Mouse (Mus musculus): ENCODE measurements around the gene Grk2. TPM values are rescaled to one million over a fixed set of nuclear protein-coding genes. Genes with fewer than 3 reads are reported as not detected.

Gene Grk2
- polyA plus RNA-seq, 1 experiment: 541 TPM

DNA sequence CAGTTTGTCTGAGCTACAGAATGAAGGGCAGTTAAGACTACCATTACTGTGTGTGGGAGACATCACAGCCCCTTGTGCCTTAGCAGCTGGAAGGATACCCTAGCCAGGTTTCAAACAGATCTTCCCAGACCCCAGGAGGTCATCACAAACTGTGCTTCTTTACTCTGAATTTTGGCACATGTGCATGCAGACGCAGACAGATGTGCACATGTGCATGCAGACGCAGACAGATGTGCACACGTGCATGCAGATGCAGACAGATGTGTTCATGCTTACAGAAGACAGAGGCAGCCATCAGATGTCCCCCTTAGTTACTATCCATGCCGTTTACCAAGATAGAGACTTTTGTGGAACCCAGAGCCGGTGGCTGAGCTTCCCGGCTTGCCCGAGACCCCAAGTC, 6.9 kb downstream of the Grk2 start:
- Histone ChIP-seq H3K36me3 (replicated peaks; ENCODE audit: low read length) (peaks cover 53% of the 10 kb centered on the region), H3K4me3 (replicated peaks) (peak overlapping the region; percentile 89), H3K4me1 (peaks cover 100% of the 10 kb centered on the region), H3K9me3 (no peaks in the 10 kb centered on the region), H3K27me3 (replicated peaks) (no peaks in the 10 kb centered on the region)
- TF ChIP-seq FLI1 (IDR thresholded peaks at IDR 0.05; ENCODE audit: low read length) (no peak), GATA1 (IDR thresholded peaks at IDR 0.05; ENCODE audit: borderline replicate concordance, low read length) (no peak)

DNA sequence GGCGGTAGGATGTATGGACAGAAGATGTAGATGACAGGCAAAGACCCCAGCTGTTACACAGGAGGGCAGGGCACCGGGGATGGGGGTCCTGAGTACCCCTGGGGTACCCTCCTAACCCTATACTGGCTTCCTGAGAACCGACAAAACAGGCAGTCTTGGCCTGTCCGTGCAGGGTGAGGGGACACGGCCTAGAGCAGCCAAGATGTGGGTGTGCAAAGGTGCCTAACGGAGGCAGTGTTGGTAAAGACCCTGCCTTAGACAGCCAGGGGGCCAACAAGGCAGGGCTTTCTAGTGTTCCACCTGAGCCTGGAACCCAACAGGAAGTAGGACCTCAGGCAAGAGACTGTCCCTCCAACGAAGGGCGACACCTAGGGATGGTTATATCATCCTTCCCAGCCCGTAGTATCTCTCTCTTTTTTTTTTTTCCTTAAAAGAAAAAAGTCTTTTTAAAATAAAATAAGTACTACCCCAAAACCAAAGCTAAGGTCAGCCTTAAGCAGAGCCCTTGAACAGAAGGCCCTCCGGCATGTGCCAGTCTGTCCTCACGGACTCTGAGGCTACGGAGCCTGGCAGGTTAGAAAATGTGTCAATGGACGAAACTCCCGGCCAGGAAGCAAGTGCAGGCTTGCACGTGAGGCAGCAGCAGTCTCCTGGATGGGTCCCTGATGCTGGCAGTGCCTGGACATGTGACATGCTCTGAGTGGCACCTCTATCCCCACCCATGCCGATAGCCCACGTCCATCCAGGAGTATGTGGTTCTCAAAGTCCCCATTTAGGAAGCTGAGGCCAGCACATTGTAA, 7.5 kb downstream of the Grk2 start:
- Histone ChIP-seq H3K36me3 (replicated peaks; ENCODE audit: low read length) (peaks cover 57% of the 10 kb centered on the region), H3K9me3 (no peaks in the 10 kb centered on the region), H3K27me3 (replicated peaks) (no peaks in the 10 kb centered on the region), H3K4me1 (peaks cover 100% of the 10 kb centered on the region), H3K4me3 (replicated peaks) (peak overlapping the region; percentile 84)
- no peak for TF ChIP-seq FLI1 (IDR thresholded peaks at IDR 0.05; ENCODE audit: low read length)
- TF ChIP-seq GATA1 (IDR thresholded peaks at IDR 0.05; ENCODE audit: borderline replicate concordance, low read length): no peak

DNA sequence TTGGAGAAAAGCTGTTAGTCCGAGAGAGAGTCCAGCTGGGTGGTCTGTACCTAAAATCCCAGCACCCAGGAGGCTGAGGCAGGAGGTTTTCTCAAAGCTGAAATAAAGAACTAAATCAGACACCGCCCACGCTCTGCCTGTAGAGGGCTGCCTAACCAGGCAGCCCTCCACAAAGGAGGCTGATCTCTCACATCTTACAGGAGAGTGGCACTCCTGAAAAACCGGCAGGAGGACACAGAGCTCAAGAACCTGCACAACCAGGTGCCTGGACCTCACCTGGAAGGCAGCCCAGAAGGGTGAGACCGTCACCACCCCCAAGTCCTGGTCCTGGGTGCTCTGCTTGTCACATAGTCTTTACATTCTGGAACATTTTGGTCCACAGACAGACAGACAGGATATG, 8.2 kb downstream of the Grk2 start:
- TF ChIP-seq FLI1 (IDR thresholded peaks at IDR 0.05; ENCODE audit: low read length): no peak
- TF ChIP-seq GATA1 (IDR thresholded peaks at IDR 0.05; ENCODE audit: borderline replicate concordance, low read length): no peak
- Histone ChIP-seq H3K36me3 (replicated peaks; ENCODE audit: low read length) (peaks cover 56% of the 10 kb centered on the region), H3K4me3 (replicated peaks) (peak overlapping the region; percentile 73)

DNA sequence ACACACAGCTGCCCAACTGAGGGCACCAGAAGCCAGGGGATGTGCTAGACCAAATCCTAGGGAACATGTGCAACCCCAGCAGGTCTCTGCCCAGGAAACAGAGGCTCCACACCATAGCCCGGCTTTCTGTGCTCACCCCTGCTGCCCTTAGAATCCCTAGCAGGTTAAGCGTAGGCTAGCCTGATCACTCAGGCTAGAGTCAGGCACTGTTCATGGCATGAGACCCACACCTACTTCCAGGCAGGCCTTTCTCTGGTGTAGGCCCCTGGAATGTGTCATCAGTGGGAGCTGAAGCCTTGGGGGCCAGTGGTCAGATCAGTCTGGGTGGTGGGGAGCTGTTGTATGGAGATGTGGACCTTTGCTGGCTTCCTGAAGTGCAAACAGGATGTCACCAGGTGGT, 9.4 kb downstream of the Grk2 start:
- Histone ChIP-seq H3K27me3 (replicated peaks) (no peaks in the 10 kb centered on the region), H3K4me1 (peaks cover 94% of the 10 kb centered on the region), H3K36me3 (replicated peaks; ENCODE audit: low read length) (peaks cover 63% of the 10 kb centered on the region), H3K9me3 (no peaks in the 10 kb centered on the region), H3K4me3 (replicated peaks) (peak overlapping the region; percentile 26)
- no peak for TF ChIP-seq FLI1 (IDR thresholded peaks at IDR 0.05; ENCODE audit: low read length)
- TF ChIP-seq GATA1 (IDR thresholded peaks at IDR 0.05; ENCODE audit: borderline replicate concordance, low read length): no peak

More for the DNA sequence above, 8.2 kb downstream of the Grk2 start:
- H3K4me1 ChIP-seq: peaks cover 100% of the 10 kb centered on the region
- no peaks in the 10 kb centered on the region for H3K27me3 ChIP-seq (replicated peaks)
- no peaks in the 10 kb centered on the region for H3K9me3 ChIP-seq

DNA sequence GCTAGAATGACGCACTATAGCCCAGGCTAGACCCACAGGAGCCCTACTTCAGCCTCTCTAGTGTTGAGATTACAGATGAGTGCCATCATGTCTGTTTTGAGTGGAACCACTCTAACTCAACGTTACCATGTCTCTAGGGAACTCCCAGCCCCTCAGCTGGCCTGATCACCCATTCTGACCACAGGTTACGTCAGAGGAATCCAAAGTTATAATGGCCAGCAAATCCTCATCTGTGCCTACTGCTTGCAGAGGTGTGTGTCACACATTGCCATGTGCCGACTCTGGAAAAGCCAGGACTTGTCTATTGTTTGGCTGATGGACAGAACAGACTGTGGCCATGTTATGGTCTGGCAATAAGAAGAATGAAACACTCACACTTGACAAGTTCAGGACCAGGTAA, 10.6 kb downstream of the Grk2 start:
- Histone ChIP-seq H3K9me3 (no peaks in the 10 kb centered on the region), H3K36me3 (replicated peaks; ENCODE audit: low read length) (peaks cover 73% of the 10 kb centered on the region), H3K4me1 (peaks cover 94% of the 10 kb centered on the region), H3K27me3 (replicated peaks) (no peaks in the 10 kb centered on the region), H3K4me3 (replicated peaks) (no peak overlapping the region)
- TF ChIP-seq GATA1 (IDR thresholded peaks at IDR 0.05; ENCODE audit: borderline replicate concordance, low read length) (no peak), FLI1 (IDR thresholded peaks at IDR 0.05; ENCODE audit: low read length) (no peak)

DNA sequence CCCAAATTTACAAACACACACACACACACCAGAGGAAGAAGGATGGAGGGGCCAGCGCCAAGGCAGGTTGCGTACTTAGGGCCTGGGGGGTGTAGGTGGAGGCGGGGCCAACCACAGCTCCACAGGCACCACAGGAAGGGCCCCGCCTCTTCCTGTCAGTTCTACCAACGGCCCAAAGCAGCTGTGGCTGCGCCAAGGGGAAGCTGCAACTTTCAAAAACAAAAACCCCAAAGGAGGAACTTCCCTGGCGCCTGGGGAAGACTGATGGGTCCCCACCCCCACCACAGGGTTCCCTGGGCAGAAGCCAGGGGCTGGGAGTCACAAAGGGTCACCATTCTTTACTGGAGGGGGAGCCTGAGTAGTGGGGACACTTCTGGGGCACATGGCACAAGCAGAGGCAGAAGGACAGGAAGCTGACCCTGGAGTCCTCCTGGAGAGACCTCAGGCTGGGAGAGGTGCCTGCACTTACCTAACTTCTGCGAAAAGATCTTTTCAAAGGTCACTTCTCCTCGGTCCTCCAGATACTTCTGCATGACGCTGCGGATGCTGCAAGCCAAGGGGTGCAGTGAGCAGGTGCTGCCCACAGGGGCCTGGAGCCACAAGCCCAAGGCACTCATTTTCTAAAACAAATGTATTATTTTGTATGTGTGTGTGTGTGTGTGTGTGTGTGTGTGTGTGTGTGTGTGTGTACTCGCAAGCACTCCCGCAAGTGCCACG, 11.5 kb downstream of the Grk2 start:
- H3K4me1 ChIP-seq: peaks cover 94% of the 10 kb centered on the region
- no peaks in the 10 kb centered on the region for H3K9me3 ChIP-seq
- TF ChIP-seq FLI1 (IDR thresholded peaks at IDR 0.05; ENCODE audit: low read length) (no peak), GATA1 (IDR thresholded peaks at IDR 0.05; ENCODE audit: borderline replicate concordance, low read length) (no peak)
- no peaks in the 10 kb centered on the region for H3K27me3 ChIP-seq (replicated peaks)
- H3K36me3 ChIP-seq (replicated peaks; ENCODE audit: low read length): peaks cover 81% of the 10 kb centered on the region
- peak overlapping the region; percentile 87 for H3K4me3 ChIP-seq (replicated peaks)

DNA sequence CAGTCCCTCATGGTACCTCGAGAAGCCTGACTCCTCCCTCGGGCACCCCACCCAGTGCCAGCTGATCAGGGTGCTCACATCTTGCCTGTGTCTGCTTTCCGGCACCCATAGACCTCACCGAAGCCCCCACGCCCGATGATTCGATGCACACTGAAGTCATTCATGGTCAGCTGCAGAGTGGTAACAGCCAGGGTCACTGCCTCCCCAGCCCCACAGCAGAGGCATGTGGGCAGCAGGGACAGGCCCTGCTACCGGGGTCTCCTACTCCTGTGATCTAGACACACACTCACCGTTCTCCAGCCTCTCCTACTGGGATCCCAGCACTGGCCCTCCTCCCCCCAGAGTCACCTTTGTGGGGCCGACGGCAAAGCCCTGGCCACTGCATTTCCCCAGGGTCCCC, 14.9 kb downstream of the Grk2 start:
- H3K9me3 ChIP-seq: no peaks in the 10 kb centered on the region
- no peak overlapping the region for H3K4me3 ChIP-seq (replicated peaks)
- H3K4me1 ChIP-seq: peaks cover 83% of the 10 kb centered on the region
- no peaks in the 10 kb centered on the region for H3K27me3 ChIP-seq (replicated peaks)
- H3K36me3 ChIP-seq (replicated peaks; ENCODE audit: low read length): peaks cover 87% of the 10 kb centered on the region
- TF ChIP-seq FLI1 (IDR thresholded peaks at IDR 0.05; ENCODE audit: low read length) (no peak), GATA1 (IDR thresholded peaks at IDR 0.05; ENCODE audit: borderline replicate concordance, low read length) (no peak)

DNA sequence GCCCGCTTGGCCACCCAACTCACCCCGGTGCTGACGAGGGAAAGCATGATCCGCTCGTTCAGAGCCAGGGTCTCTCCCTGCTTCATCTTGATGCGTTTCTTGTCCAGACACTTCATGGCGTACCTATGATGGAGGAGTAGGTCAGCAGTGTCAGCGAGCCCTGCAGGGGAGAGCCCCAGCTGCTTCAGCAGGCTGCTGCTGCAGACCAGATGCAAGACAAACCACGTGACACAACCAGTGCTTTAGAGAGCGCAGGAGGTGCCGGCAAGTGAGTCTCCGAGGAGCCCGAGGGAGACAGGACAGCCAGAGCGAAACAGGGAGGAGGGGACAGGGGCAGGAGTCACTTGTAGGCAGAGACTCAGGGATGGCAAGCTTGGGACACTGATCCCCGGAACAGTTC, 15.3 kb downstream of the Grk2 start:
- H3K4me3 ChIP-seq (replicated peaks): no peak overlapping the region
- peaks cover 83% of the 10 kb centered on the region for H3K4me1 ChIP-seq
- no peaks in the 10 kb centered on the region for H3K27me3 ChIP-seq (replicated peaks)
- no peaks in the 10 kb centered on the region for H3K9me3 ChIP-seq
- TF ChIP-seq FLI1 (IDR thresholded peaks at IDR 0.05; ENCODE audit: low read length) (no peak), GATA1 (IDR thresholded peaks at IDR 0.05; ENCODE audit: borderline replicate concordance, low read length) (no peak)
- peaks cover 87% of the 10 kb centered on the region for H3K36me3 ChIP-seq (replicated peaks; ENCODE audit: low read length)

DNA sequence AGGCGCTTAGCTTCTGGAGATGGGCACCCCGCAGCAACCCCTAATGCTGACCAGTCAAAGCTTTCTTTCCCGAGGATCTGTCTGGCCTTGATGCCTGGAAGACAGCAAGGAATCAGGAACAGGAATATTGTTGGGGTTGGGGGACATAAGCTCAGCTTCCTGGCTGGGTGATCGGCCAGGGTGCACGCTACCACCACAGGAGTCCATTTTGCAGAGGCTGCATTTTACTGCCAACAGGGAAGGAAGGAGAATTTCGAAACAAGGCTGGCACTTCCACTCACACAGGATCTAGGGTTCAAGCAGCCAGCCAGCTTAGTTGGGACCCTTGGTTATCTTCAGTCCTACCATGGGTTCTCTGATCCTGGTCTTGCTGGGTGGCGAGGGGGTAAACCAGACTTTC, 22.4 kb downstream of the Grk2 start:
- Histone ChIP-seq H3K9me3 (peaks cover 4% of the 10 kb centered on the region), H3K27me3 (replicated peaks) (peaks cover 8% of the 10 kb centered on the region), H3K4me1 (peaks cover 62% of the 10 kb centered on the region), H3K4me3 (replicated peaks) (peak overlapping the region; percentile 98), H3K36me3 (replicated peaks; ENCODE audit: low read length) (peaks cover 63% of the 10 kb centered on the region)
- TF ChIP-seq FLI1 (IDR thresholded peaks at IDR 0.05; ENCODE audit: low read length) (no peak), GATA1 (IDR thresholded peaks at IDR 0.05; ENCODE audit: borderline replicate concordance, low read length) (no peak)

All from megakaryocyte, embryonic 14.5 days (primary cell).